Mouse (Mus musculus) G1E (cell line): ENCODE measurements around the gene Blzf1.

Experiments
- CTCF ChIP-seq: IDR thresholded peaks from 2 replicates; pipeline ENCODE4 v1.5.1; 2012; ENCODE audit warnings: low read depth, low read length, inconsistent platforms, mixed read lengths
- GATA1 ChIP-seq: IDR thresholded peaks from 2 replicates; pipeline ENCODE4 v1.6.1; 2012; ENCODE audit warnings: borderline replicate concordance, low read length, inconsistent platforms, mixed read lengths
- GATA2 ChIP-seq: IDR thresholded peaks from 2 replicates; pipeline ENCODE4 v1.6.1; 2012; ENCODE audit warnings: low read depth, low read length, inconsistent platforms, borderline replicate concordance
- POLR2AphosphoS5 ChIP-seq: IDR thresholded peaks from 2 replicates; pipeline ENCODE4 v1.6.1; 2012; ENCODE audit warnings: low read depth, low read length, inconsistent platforms; ENCODE audit not compliant: insufficient replicate concordance
- TAL1 ChIP-seq: conservative IDR thresholded peaks from 2 replicates; pipeline ENCODE4 v1.6.1; 2012; ENCODE audit warnings: low read depth, low read length, inconsistent platforms, mixed read lengths

DNA sequence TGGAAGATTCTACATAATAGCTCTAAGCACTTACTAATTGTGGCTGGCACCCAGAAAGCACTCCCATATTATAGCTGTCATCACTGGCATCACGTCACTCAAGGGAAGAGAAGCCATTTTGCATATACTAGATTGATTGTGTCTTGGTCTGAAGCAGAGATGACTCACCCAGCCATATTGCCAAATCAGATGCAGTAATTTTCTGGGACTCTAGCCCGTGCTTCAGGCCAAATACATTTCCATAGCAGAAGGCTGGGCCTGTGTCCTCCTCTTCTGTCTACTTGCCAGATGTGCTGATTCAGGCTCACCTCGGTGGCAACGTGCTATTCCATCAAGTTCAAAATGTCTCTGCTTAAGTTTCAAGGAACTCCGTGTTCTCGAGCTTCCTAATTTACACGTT, 45.7 kb downstream of the Blzf1 start:
- TF ChIP-seq CTCF (no peak), GATA1 (no peak), GATA2 (no peak), TAL1 (no peak), POLR2AphosphoS5 (no peak)
